Mouse (Mus musculus): Measurements from ENCODE around the gene Prrc2b. TPM values are rescaled to one million over a fixed set of nuclear protein-coding genes. Genes with fewer than 3 reads are reported as not detected.

Prrc2b gene
- polyA plus RNA-seq, 1 experiment = 44.5 TPM

GRCm38 (mm10) chr2:32130435-32130834 is 20.4 kb upstream of the Prrc2b start:
- H3K4me3 ChIP-seq (replicated peaks; ENCODE audit: control insufficient read depth, low read depth, low read length) = no peak overlapping the region
- H3K27ac ChIP-seq (ENCODE audit: control insufficient read depth, insufficient read depth, low read depth, low read length, poor library complexity) = peak overlapping the region; percentile 7; the same call in 1 of the 2 replicates
- 33% methylated on average over 6 of the region's 6 CpGs for WGBS
- TF ChIP-seq CTCF (IDR thresholded peaks at IDR 0.05; ENCODE audit: control insufficient read depth, insufficient read depth, low read length) = peak; percentile 78
- no peak for TF ChIP-seq POLR2A (IDR thresholded peaks at IDR 0.05; ENCODE audit: borderline replicate concordance, control insufficient read depth, low read depth, low read length)
- peaks cover 3% of the 10 kb centered on the region for H3K4me1 ChIP-seq (ENCODE audit: control insufficient read depth, insufficient read depth, low read length)

GRCm38 (mm10) chr2:32131205-32131834 is 19.6 kb upstream of the Prrc2b start:
- no peak for TF ChIP-seq CTCF (IDR thresholded peaks at IDR 0.05; ENCODE audit: control insufficient read depth, insufficient read depth, low read length)
- no peak for TF ChIP-seq POLR2A (IDR thresholded peaks at IDR 0.05; ENCODE audit: borderline replicate concordance, control insufficient read depth, low read depth, low read length)
- 73% methylated on average over 9 of the region's 9 CpGs for WGBS
- peak overlapping the region; percentile 65 for H3K27ac ChIP-seq (ENCODE audit: control insufficient read depth, insufficient read depth, low read depth, low read length, poor library complexity)
- H3K4me1 ChIP-seq (ENCODE audit: control insufficient read depth, insufficient read depth, low read length) = peaks cover 3% of the 10 kb centered on the region
- H3K4me3 ChIP-seq (replicated peaks; ENCODE audit: control insufficient read depth, low read depth, low read length) = no peak overlapping the region

GRCm38 (mm10) chr2:32131866-32132566 is 18.9 kb upstream of the Prrc2b start:
- 71% methylated on average over 6 of the region's 6 CpGs for WGBS
- peaks cover 3% of the 10 kb centered on the region for H3K4me1 ChIP-seq (ENCODE audit: control insufficient read depth, insufficient read depth, low read length)
- H3K4me3 ChIP-seq (replicated peaks; ENCODE audit: control insufficient read depth, low read depth, low read length) = no peak overlapping the region
- TF ChIP-seq CTCF (IDR thresholded peaks at IDR 0.05; ENCODE audit: control insufficient read depth, insufficient read depth, low read length) (no peak), POLR2A (IDR thresholded peaks at IDR 0.05; ENCODE audit: borderline replicate concordance, control insufficient read depth, low read depth, low read length) (no peak)
- no peak overlapping the region; the same call in 1 of the 2 replicates for H3K27ac ChIP-seq (ENCODE audit: control insufficient read depth, insufficient read depth, low read depth, low read length, poor library complexity)

GRCm38 (mm10) chr2:32132567-32132992 is 18.3 kb upstream of the Prrc2b start:
- 10% methylated on average over 12 of the region's 12 CpGs for WGBS
- Histone ChIP-seq H3K27ac (ENCODE audit: control insufficient read depth, insufficient read depth, low read depth, low read length, poor library complexity) (no peak overlapping the region), H3K4me1 (ENCODE audit: control insufficient read depth, insufficient read depth, low read length) (peaks cover 3% of the 10 kb centered on the region), H3K4me3 (replicated peaks; ENCODE audit: control insufficient read depth, low read depth, low read length) (no peak overlapping the region)
- TF ChIP-seq POLR2A (IDR thresholded peaks at IDR 0.05; ENCODE audit: borderline replicate concordance, control insufficient read depth, low read depth, low read length) = no peak; the same call in 1 of the 2 replicates
- no peak for TF ChIP-seq CTCF (IDR thresholded peaks at IDR 0.05; ENCODE audit: control insufficient read depth, insufficient read depth, low read length)

GRCm38 (mm10) chr2:32134039-32134438 is 16.8 kb upstream of the Prrc2b start:
- TF ChIP-seq POLR2A (IDR thresholded peaks at IDR 0.05; ENCODE audit: borderline replicate concordance, control insufficient read depth, low read depth, low read length) (no peak), CTCF (IDR thresholded peaks at IDR 0.05; ENCODE audit: control insufficient read depth, insufficient read depth, low read length) (peak; percentile 76)
- Histone ChIP-seq H3K27ac (ENCODE audit: control insufficient read depth, insufficient read depth, low read depth, low read length, poor library complexity) (no peak overlapping the region), H3K4me3 (replicated peaks; ENCODE audit: control insufficient read depth, low read depth, low read length) (no peak overlapping the region), H3K4me1 (ENCODE audit: control insufficient read depth, insufficient read depth, low read length) (no peaks in the 10 kb centered on the region; the same call in 1 of the 2 replicates)
- 3% methylated on average over 2 of the region's 2 CpGs for WGBS

GRCm38 (mm10) chr2:32137667-32138266 is 13.1 kb upstream of the Prrc2b start:
- Histone ChIP-seq H3K27ac (ENCODE audit: control insufficient read depth, insufficient read depth, low read depth, low read length, poor library complexity) (peak overlapping the region; percentile 89), H3K4me1 (ENCODE audit: control insufficient read depth, insufficient read depth, low read length) (peaks cover 1% of the 10 kb centered on the region; the same call in 1 of the 2 replicates), H3K4me3 (replicated peaks; ENCODE audit: control insufficient read depth, low read depth, low read length) (peak overlapping the region; percentile 81)
- WGBS = under 1% methylated on average over 40 of the region's 40 CpGs
- TF ChIP-seq CTCF (IDR thresholded peaks at IDR 0.05; ENCODE audit: control insufficient read depth, insufficient read depth, low read length) = no peak
- peak; percentile 96; the same call in 1 of the 2 replicates for TF ChIP-seq POLR2A (IDR thresholded peaks at IDR 0.05; ENCODE audit: borderline replicate concordance, control insufficient read depth, low read depth, low read length)

- WGBS = 83% methylated on average over 5 of the region's 5 CpGs
- H3K4me1 ChIP-seq (ENCODE audit: control insufficient read depth, insufficient read depth, low read length) = peaks cover 1% of the 10 kb centered on the region; the same call in 1 of the 2 replicates
- H3K4me3 ChIP-seq (replicated peaks; ENCODE audit: control insufficient read depth, low read depth, low read length) = no peak overlapping the region
- no peak for TF ChIP-seq CTCF (IDR thresholded peaks at IDR 0.05; ENCODE audit: control insufficient read depth, insufficient read depth, low read length)
- no peak for TF ChIP-seq POLR2A (IDR thresholded peaks at IDR 0.05; ENCODE audit: borderline replicate concordance, control insufficient read depth, low read depth, low read length)
- no peak overlapping the region for H3K27ac ChIP-seq (ENCODE audit: control insufficient read depth, insufficient read depth, low read depth, low read length, poor library complexity)
These were observed 11.5 kb upstream of the Prrc2b start for GRCm38 (mm10) chr2:32139377-32139776.

- 46% methylated on average over 4 of the region's 4 CpGs for WGBS
- no peak overlapping the region for H3K27ac ChIP-seq (ENCODE audit: control insufficient read depth, insufficient read depth, low read depth, low read length, poor library complexity)
- H3K4me1 ChIP-seq (ENCODE audit: control insufficient read depth, insufficient read depth, low read length) = peaks cover 1% of the 10 kb centered on the region; the same call in 1 of the 2 replicates
- TF ChIP-seq CTCF (IDR thresholded peaks at IDR 0.05; ENCODE audit: control insufficient read depth, insufficient read depth, low read length) (no peak), POLR2A (IDR thresholded peaks at IDR 0.05; ENCODE audit: borderline replicate concordance, control insufficient read depth, low read depth, low read length) (no peak)
- H3K4me3 ChIP-seq (replicated peaks; ENCODE audit: control insufficient read depth, low read depth, low read length) = no peak overlapping the region
These were observed 10.4 kb upstream of the Prrc2b start for GRCm38 (mm10) chr2:32140498-32140934.
